Mouse (Mus musculus) CD4-positive, CD25-positive, alpha-beta regulatory T cell, adult 4 months (primary cell): ENCODE data around the gene Atf2. TPM values are rescaled to one million over a fixed set of nuclear protein-coding genes. Genes with fewer than 3 reads are reported as not detected.

Experiments used
- ATAC-seq: one replicate; pipeline ENCODE4 v1.8.0; 2017
- polyA plus RNA-seq, 2 experiments: library from polyadenylated mRNA; unstranded; fragments of 100-300 nt; shearing (Covaris generic); gene quantifications; one replicate each; pipeline ENCODE4 v1.2.1; 2017

Atf2 gene
- polyA plus RNA-seq, 2 experiments from 2014 or later = 58.6 to 77.9 TPM

GRCm38 (mm10) chr2:73774786-73775682 lies 117.4 kb downstream of the Atf2 start, which contains the start of gene Chn1:
TSS of gene Chn1 (minus strand) at chr2:73775346.
- peak; percentile 23 for ATAC-seq

GRCm38 (mm10) chr2:73772945-73773344 lies 119.5 kb downstream of the Atf2 start:
- no peak for ATAC-seq

DNA sequence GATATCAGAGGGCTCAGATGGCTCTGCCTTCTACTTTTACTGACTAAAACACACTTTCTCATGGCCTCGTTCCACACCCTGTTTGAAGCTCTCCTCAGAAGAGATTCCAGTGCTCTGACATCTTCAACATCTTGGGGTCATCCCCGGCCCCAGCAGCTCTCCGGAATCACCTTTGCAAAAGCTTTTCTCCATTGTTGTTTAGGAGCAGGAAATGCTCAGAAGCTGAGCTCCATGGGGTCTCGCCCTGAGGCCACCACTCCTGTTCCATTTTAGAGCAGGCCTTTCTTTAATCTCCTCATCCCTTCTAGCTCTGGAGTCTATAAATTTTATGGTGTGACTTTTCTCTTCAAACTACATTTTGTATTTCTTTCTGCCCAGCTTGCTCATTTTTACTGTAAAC lies 123.8 kb downstream of the Atf2 start:
- no peak for ATAC-seq

Other genes with a start within 250 kb of the Atf2 start
- under 1 TPM in 1 of 2 experiments, not detected in 1; 0.65 TPM for gene Chn1, start 117.3 kb downstream of the Atf2 start, polyA plus RNA-seq
- 100 to 1,000 TPM; 324 to 345 TPM for gene Atp5g3, start 18.7 kb upstream of the Atf2 start, polyA plus RNA-seq